Mouse (Mus musculus) limb, embryonic 14.5 days (tissue): ENCODE measurements around the gene Ttc39a. TPM values are rescaled to one million over a fixed set of nuclear protein-coding genes. Genes with fewer than 3 reads are reported as not detected.

Source experiments
- ATAC-seq: fragments of 200-750 bp; cut with Nextera tagmentation; 2 replicates; pipeline ENCODE4 v1.8.0; 2017; ENCODE audit warnings: low read depth, moderate number of reproducible peaks, moderate TSS enrichment; ENCODE audit not compliant: low FRiP score
- DNase-seq: peaks from one replicate; pipeline ENCODE4 v3.0.0-alpha.2; 2015; ENCODE audit warnings: low spot score
- H3K27ac ChIP-seq: fragments of 300-500 bp; sonication (generic); replicated peaks from 2 replicates; pipeline ENCODE4 v1.5.1; 2014; ENCODE audit warnings: low read depth, mild to moderate bottlenecking, low read length, moderate library complexity, mixed read lengths
- H3K27me3 ChIP-seq: fragments of 300-500 bp; sonication (generic); 2 replicates; pipeline ENCODE4 v1.6.1; 2014; ENCODE audit warnings: low read length, mixed read lengths; ENCODE audit not compliant: control insufficient read depth, insufficient read depth
- H3K36me3 ChIP-seq: fragments of 300-500 bp; sonication (generic); 2 replicates; pipeline ENCODE4 v1.6.1; 2014; ENCODE audit warnings: mild to moderate bottlenecking, low read length, moderate library complexity, mixed read lengths; ENCODE audit not compliant: control insufficient read depth, insufficient read depth
- H3K4me1 ChIP-seq: fragments of 300-500 bp; sonication (generic); 2 replicates; pipeline ENCODE4 v1.6.1; 2014; ENCODE audit warnings: antibody characterized with exemption, low read length, mixed read lengths; ENCODE audit not compliant: control insufficient read depth, insufficient read depth
- H3K4me2 ChIP-seq: fragments of 300-500 bp; sonication (generic); replicated peaks from 2 replicates; pipeline ENCODE4 v1.6.1; 2014; ENCODE audit warnings: low read depth, mild to moderate bottlenecking, low read length, moderate library complexity; ENCODE audit not compliant: severe bottlenecking
- H3K4me3 ChIP-seq: fragments of 300-500 bp; sonication (generic); replicated peaks from 2 replicates; pipeline ENCODE4 v1.5.1; 2014; ENCODE audit warnings: low read length
- H3K9ac ChIP-seq: fragments of 300-500 bp; sonication (generic); 2 replicates; pipeline ENCODE4 v1.6.1; 2014; ENCODE audit warnings: mild to moderate bottlenecking, low read depth, low read length, moderate library complexity; ENCODE audit not compliant: severe bottlenecking
- H3K9me3 ChIP-seq: fragments of 300-500 bp; sonication (generic); 2 replicates; pipeline ENCODE4 v1.6.1; 2016; ENCODE audit warnings: low read length; ENCODE audit not compliant: control insufficient read depth
- POLR2A ChIP-seq: fragments of 200-500 bp; IDR thresholded peaks from 2 replicates; pipeline ENCODE4 v1.8.0; 2012; ENCODE audit warnings: inconsistent platforms, mild to moderate bottlenecking, moderate library complexity, borderline replicate concordance; ENCODE audit not compliant: insufficient read depth, insufficient read length; ENCODE audit errors: extremely low read depth
- WGBS: fragments of 180-500 bp; shearing (Covaris S2); extraction: QIAGEN DNeasy Blood & Tissue Kit; methylation state at CpG from one replicate; pipeline ENCODE4 v1.1.7; 2014; 5-methylcytosine and 5-hydroxymethylcytosine counted together
- polyA plus RNA-seq, 2 experiments: library from polyadenylated mRNA; depleted of rRNA in 1 of 2; stranded (reverse) in 1 of 2; unstranded in 1 of 2; fragments of >200 nt; fragmentation: Nextera tagmentation in 1 of 2; extraction: Ambion mirVana in 1 of 2; gene quantifications; 2 replicates each; pipeline versions ENCODE4 v1.2.1 to v1.2.3; 2012 to 2014

Gene Ttc39a
- 5.4 and 6.0 TPM in 2 replicates for polyA plus RNA-seq (2012; rRNA removed)
- 4.0 and 4.3 TPM in 2 replicates for polyA plus RNA-seq (2014; fragmentation: Nextera tagmentation; extraction: Ambion mirVana)

- TF ChIP-seq POLR2A = 0 out of 2 replicates have a peak, but pooled peaks have one; percentile 19
- ATAC-seq = peak; percentile 80
- H3K4me1 ChIP-seq = peaks cover 12% of the 10 kb centered on the region
- peak within 1 kb of the TSS; percentile 58 for H3K4me3 ChIP-seq
- peak within 1 kb of the TSS; percentile 81 for H3K9ac ChIP-seq
- H3K9me3 ChIP-seq = no peaks in the 10 kb centered on the region
- under 1% methylated on average over 38 of the region's 56 CpGs for WGBS
- H3K27me3 ChIP-seq = no peaks in the 10 kb centered on the region
- peak within 1 kb of the TSS; percentile 8 for H3K27ac ChIP-seq
- DNase-seq = peak; percentile 30
- H3K4me2 ChIP-seq = peak within 1 kb of the TSS; percentile 93
- no peaks in the 10 kb centered on the region for H3K36me3 ChIP-seq
Measured at GRCm38 (mm10) chr4:109406486-109407175, at the start of gene Ttc39a. Gene Ttc39a (plus strand): TSS chr4:109406623.

- Histone ChIP-seq H3K27me3 (no peaks in the 10 kb centered on the region), H3K4me3 (no peak overlapping the region), H3K9me3 (no peaks in the 10 kb centered on the region), H3K9ac (no peak overlapping the region), H3K4me1 (no peaks in the 10 kb centered on the region), H3K36me3 (peaks cover 42% of the 10 kb centered on the region), H3K27ac (no peak overlapping the region), H3K4me2 (no peak overlapping the region)
- 88% methylated on average over 1 of the region's 1 CpGs for WGBS
- DNase-seq (no peak), ATAC-seq (no peak)
- TF ChIP-seq POLR2A = no peak
Measured at GRCm38 (mm10) chr4:109378107-109378506, 28.3 kb upstream of the Ttc39a start.

GRCm38 (mm10) chr4:109382457-109382856 lies 24.0 kb upstream of the Ttc39a start:
- Histone ChIP-seq H3K27me3 (no peaks in the 10 kb centered on the region), H3K36me3 (peaks cover 27% of the 10 kb centered on the region), H3K27ac (no peak overlapping the region), H3K9ac (no peak overlapping the region), H3K9me3 (no peaks in the 10 kb centered on the region), H3K4me2 (no peak overlapping the region), H3K4me3 (no peak overlapping the region), H3K4me1 (no peaks in the 10 kb centered on the region)
- no peak for TF ChIP-seq POLR2A
- DNase-seq (no peak), ATAC-seq (no peak)
- 80% methylated on average over 2 of the region's 2 CpGs for WGBS

GRCm38 (mm10) chr4:109385599-109385998 lies 20.8 kb upstream of the Ttc39a start:
- WGBS = 34% methylated on average over 4 of the region's 4 CpGs
- H3K36me3 ChIP-seq = peaks cover 4% of the 10 kb centered on the region; the same call in 1 of the 2 replicates
- no peak for TF ChIP-seq POLR2A
- H3K9me3 ChIP-seq = no peaks in the 10 kb centered on the region
- no peak overlapping the region for H3K9ac ChIP-seq
- no peak overlapping the region for H3K27ac ChIP-seq
- DNase-seq (no peak), ATAC-seq (no peak)
- H3K4me3 ChIP-seq = no peak overlapping the region
- no peaks in the 10 kb centered on the region for H3K4me1 ChIP-seq
- H3K4me2 ChIP-seq = no peak overlapping the region
- H3K27me3 ChIP-seq = no peaks in the 10 kb centered on the region

- Histone ChIP-seq H3K9me3 (no peaks in the 10 kb centered on the region), H3K27ac (no peak overlapping the region), H3K4me1 (peaks cover 6% of the 10 kb centered on the region; the same call in 1 of the 2 replicates), H3K36me3 (no peaks in the 10 kb centered on the region), H3K4me2 (no peak overlapping the region), H3K4me3 (no peak overlapping the region), H3K27me3 (no peaks in the 10 kb centered on the region), H3K9ac (no peak overlapping the region)
- TF ChIP-seq POLR2A = no peak
- ATAC-seq (no peak), DNase-seq (no peak)
- WGBS = 73% methylated on average over 6 of the region's 6 CpGs
Measured at GRCm38 (mm10) chr4:109393229-109393779, 13.1 kb upstream of the Ttc39a start.
